Mouse (Mus musculus): ENCODE data around the gene Gnat3.
"Not testable (repeated sequence)": the region's sequence is repeated elsewhere in the genome, so short reads cannot be mapped to it uniquely, and the experiment has no call there.

Gene Gnat3

DNA sequence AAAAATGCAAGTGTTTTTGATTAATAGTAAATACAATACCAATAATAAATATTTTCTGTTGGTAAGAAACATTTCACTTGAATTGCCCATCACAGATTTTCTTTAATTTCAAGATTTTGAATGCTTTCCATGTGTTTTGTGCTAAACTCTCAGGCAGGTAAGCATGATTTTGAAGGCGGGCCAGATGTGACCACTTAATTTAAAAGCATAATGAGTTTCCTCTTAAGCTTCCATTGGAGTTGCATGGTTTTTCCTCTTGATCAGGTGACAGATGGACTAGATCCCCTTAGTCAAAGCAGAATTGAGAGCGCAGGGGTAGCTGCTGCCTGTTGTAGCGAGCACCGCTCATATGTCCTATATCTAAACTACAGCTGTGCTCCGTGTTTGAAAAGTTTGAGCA, at the start of gene Gnat3:
Gene Gnat3, plus strand, starts transcription at position 301 of the 400 bp plus-strand sequence.
- DNase-seq (ENCODE audit: low read depth, low spot score): no peak

- no peak for DNase-seq (ENCODE audit: low read depth, low spot score)
Observed at GRCm38 (mm10) chr5:17918966-17919365, 43.4 kb upstream of the Gnat3 start.

- no peak for DNase-seq (ENCODE audit: low read depth, low spot score)
Observed at GRCm38 (mm10) chr5:17923648-17924047, 38.7 kb upstream of the Gnat3 start.

DNA sequence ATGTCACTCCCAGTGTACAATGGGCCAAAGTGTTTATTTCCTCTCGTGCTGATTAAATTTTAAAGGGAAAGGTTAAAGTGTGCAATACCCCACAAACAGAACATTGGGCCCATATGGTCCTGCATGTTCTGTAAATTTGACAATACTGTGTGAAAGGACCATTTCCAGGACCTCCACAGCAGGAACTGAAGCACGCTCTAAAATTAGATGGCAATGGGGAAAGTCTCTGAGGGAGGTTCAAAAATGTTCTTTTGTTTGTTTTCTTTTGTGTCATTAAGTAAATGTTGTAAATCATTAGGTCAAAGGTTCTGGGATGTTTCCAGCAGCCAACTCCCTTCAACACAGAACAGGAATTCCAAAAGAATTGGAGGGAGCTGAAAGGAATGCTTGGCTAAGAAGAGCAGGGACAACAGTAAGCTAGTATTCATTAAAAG, 38.2 kb upstream of the Gnat3 start:
- no peak for DNase-seq (ENCODE audit: low read depth, low spot score)

- no peak for DNase-seq (ENCODE audit: low read depth, low spot score)
Observed at GRCm38 (mm10) chr5:17928471-17928870, 33.9 kb upstream of the Gnat3 start.

DNA sequence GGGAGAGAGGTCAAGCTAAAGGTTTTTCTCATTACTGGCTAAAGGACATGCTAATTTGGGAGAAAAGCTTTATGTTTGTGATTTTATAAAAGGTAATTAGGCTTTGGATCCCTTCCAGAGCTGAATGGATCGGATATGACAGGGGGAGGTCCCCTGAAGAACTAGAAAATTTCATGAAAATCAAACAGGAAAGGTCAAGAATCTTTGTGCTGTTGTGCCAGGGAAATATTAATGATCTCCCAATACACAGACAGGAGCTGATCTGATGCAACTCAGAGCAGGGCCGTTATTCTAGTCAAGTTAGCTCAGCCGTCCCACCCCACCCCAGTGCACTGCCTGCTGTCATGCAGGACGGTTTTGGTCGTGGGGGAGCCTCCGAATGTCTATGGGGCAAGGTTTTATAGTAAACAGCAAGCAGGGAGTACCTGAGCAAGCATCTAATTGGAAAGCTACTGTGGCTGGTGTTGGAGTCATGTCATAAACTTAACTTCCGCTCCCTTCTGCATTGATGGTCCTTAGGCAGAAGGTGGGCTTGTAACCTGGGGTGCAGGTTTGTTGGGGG, 33.3 kb upstream of the Gnat3 start:
- no peak for DNase-seq (ENCODE audit: low read depth, low spot score)

GRCm38 (mm10) chr5:17931588-17931987, 30.8 kb upstream of the Gnat3 start:
- not testable (repeated sequence) for DNase-seq (ENCODE audit: low read depth, low spot score)

DNA sequence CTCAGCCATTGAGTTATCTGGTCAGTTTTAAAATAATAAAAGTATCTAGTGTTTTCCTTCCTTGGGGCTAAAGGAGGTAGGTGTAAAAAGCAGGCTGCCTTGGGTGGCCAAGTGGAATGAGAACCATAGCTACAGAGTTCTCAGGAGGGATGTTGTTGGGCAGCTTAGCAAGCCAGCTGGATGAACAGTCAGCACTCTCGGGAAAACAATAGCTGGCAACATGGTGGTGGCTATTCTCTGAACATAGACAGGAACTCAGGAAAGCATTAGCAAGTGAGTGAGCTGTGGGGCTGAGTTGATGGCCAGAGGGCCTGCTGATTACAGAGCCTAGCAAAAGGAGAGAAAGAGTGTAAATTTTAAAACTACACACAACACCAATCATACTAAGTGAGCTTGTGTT, 27.8 kb upstream of the Gnat3 start:
- DNase-seq (ENCODE audit: low read depth, low spot score): no peak

DNA sequence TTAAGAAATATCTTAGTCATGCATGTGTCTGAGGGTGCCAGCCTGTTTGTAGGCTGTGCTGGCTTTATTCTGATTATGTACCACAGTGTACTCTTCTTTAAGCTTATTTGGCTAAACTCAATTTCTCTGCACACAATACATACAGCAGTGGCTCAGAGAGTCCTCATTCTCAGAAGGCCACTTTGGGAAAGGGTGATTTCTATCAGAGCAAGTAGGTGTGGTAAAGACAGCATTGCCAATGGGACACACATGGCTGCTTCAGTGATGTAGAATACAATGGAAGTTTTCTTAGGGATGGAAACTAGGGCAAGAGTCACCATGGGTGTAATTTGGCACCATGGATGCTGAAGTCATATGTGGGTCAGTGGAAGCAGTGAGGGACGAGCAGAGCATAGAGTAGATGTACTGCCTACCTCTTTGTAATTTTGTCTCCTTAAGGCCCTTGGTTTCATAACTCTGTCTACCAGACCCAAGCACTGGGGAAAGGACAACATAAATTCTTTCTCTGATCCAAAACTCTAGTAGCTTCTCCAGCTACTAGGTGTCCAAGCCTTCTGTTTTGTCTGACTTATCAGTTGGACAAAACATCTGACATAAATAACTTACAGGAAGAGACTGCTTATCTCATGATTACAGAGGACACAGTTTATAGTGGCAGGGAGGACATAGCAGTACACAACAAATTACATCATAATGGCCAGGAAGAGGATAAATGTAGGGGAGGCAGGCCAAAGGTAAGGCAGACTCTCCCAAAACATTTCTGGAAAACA, 24.0 kb upstream of the Gnat3 start:
- DNase-seq (ENCODE audit: low read depth, low spot score): no peak

- no peak for DNase-seq (ENCODE audit: low read depth, low spot score)
Observed at GRCm38 (mm10) chr5:17956468-17956867, 5.9 kb upstream of the Gnat3 start.

GRCm38 (mm10) chr5:17969704-17970390, 7.5 kb downstream of the Gnat3 start:
- no peak for DNase-seq (ENCODE audit: low read depth, low spot score)

- DNase-seq (ENCODE audit: low read depth, low spot score): no peak
Observed at GRCm38 (mm10) chr5:17970391-17970730, 8.0 kb downstream of the Gnat3 start.

DNA sequence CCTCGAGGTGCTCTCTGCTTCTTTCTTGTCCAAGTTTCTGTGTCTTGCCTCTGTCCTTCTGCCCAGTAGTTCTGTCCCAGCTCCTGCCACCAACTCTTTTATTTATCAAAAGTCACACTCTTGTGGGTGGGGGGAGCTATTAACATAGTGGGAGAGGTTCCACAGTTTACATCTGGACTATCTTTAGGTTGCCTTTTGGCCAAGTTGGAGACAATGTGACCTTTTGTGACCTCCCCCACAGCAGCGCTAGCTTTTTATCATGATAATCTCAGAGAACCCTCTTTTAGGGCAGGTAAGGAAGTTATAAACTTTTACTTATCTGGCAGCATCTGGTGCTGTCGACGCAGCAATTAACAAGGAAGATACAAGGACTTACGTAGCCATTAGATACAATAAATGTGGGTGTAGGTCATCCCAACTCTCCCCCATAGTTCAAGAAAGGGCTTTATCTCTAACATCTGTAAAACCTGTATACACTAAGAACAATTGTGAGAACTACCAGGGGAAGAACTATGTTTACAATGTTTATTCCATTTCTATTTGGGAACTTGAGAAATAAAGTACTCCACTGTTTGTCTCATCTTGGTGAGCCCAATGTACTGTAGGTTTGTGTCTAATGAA, 18.3 kb downstream of the Gnat3 start:
- no peak for DNase-seq (ENCODE audit: low read depth, low spot score)

DNA sequence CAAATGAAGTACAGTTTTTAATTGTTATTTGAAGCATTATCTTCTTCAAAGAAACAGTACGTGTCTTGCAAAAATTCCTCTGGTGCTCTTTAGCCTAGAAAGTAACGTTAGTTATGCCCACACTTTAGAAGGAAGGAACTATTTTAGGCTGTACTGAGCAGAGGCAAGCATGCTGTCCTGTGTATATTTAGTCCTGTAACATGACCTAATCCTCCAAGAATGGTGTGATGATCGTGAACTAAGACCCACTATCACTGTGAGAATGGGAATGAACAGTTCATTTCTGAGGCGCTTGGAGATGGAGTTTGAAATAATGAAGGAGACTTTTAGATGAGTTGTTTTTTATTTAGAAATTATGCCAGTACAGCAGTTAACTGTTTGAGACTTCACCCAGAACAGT, 20.4 kb downstream of the Gnat3 start:
- DNase-seq (ENCODE audit: low read depth, low spot score): no peak

DNA sequence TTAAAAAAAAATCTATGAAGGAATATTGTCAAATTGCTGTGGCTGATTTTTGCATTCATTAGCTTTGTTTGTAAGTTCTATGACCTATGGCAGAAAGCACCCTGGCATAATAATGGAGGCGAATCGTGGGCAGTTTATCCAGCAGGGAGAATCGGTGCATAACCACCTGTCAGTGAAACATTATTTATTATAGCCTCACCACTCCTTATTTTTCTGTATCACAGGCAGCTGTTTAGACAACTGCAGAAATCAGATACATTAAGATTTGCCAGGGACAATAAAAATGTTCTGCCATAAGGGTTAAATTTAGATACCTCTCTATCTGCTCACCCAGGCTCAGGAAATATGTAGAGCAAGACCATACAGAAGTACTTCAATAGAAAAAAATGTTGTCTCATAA, 22.2 kb downstream of the Gnat3 start:
- DNase-seq (ENCODE audit: low read depth, low spot score): no peak

DNA sequence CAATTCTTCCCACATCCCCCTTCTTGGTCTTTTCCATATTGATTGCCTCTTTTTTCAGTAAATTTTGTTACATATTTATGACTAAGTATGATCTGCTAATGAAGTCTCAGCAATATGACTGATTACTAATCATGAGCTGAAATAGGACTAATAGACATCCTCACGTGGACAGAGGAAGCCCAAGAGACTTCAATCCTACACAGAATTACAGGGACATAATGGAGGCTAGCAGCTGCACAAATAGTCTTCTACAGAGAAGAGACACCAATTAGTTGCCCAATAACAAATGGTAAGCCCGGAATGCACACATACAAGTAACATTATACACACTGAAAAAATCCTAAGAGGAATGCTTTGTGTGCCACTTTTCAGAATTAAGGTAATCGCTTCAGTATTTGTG, 24.3 kb downstream of the Gnat3 start:
- no peak for DNase-seq (ENCODE audit: low read depth, low spot score)

GRCm38 (mm10) chr5:17990618-17991017, 28.3 kb downstream of the Gnat3 start:
- DNase-seq (ENCODE audit: low read depth, low spot score): no peak

- no peak for DNase-seq (ENCODE audit: low read depth, low spot score)
Observed at GRCm38 (mm10) chr5:17999570-17999969, 37.2 kb downstream of the Gnat3 start.

DNA sequence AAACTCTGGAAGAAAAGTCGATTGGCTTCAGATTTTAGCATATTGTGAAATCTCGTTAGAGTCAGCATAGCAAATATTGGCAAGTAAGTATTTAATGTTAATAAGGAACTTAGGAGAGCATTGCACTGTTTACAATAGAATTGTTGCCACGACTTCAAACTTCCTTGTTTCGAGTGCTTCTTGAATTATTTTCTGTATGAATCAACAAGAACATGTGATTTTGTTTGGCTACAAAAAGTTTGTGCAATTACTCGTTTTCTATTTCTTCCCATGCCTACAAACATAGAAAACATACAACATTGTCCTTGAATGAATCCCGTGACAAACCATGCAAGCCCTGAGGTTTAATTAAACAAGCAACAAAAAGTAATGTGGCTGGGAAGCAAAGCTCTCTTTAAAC, 37.8 kb downstream of the Gnat3 start:
- no peak for DNase-seq (ENCODE audit: low read depth, low spot score)

GRCm38 (mm10) chr5:18001646-18002045, 39.3 kb downstream of the Gnat3 start:
- no peak for DNase-seq (ENCODE audit: low read depth, low spot score)

GRCm38 (mm10) chr5:18003675-18004074, 41.3 kb downstream of the Gnat3 start:
- no peak for DNase-seq (ENCODE audit: low read depth, low spot score)

- no peak for DNase-seq (ENCODE audit: low read depth, low spot score)
Observed at GRCm38 (mm10) chr5:18004824-18005611, 42.7 kb downstream of the Gnat3 start.

All from WW6 (cell line).